Mouse (Mus musculus) brain, embryonic 18.5 days (tissue): ENCODE measurements around the gene Lysmd1.

ENCODE experiments used
- DNase-seq: peaks from one replicate; pipeline ENCODE4 v3.0.0-alpha.2; 2012; ENCODE audit warnings: low read depth, low spot score

Lysmd1 gene

GRCm38 (mm10) chr3:95173256-95173949, 39.5 kb downstream of the Lysmd1 start:
- DNase-seq: no peak

GRCm38 (mm10) chr3:95174011-95174592, 40.2 kb downstream of the Lysmd1 start:
- no peak for DNase-seq

DNA sequence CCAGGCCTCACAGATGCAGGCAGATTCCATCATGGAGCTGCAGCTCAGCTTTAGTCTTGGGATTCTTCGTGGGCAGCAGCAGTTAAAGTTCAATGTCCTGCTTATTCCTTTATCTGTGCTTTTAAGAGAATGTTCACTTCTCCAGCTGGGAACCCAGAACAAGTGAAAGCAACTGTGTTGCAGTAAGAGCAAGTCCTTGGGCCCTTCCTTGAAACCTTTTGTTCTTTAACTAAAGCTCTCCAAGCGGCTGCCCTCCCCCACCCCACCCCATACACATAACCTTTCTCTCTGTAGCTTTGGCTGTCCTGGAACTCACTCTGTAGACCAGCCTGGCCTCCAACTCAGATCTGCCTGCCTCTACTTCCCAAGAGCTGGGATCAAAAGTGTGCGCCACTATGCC, 42.6 kb downstream of the Lysmd1 start:
- no peak for DNase-seq

DNA sequence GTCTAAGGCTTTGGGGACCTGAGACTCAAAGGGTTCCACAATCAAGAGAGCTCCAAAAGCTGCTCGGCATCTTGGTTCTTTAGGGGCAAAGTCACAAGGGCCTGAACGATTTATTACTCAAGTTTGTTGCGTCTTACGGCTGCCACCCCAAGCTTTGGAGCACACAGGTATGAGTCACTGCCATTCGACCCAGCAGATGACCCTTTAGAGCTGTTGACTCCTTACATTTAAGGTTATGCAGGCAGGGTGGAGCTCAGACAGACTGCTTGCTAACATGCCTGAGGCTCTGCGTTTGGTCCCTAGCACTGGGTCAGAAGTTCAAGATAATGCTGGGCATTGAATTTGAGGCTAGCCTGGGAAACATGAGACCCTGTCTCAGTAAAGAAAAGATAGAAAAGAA, 43.7 kb downstream of the Lysmd1 start:
- DNase-seq: no peak

- DNase-seq: no peak
Measured at GRCm38 (mm10) chr3:95178948-95179347, 45.1 kb downstream of the Lysmd1 start.

DNA sequence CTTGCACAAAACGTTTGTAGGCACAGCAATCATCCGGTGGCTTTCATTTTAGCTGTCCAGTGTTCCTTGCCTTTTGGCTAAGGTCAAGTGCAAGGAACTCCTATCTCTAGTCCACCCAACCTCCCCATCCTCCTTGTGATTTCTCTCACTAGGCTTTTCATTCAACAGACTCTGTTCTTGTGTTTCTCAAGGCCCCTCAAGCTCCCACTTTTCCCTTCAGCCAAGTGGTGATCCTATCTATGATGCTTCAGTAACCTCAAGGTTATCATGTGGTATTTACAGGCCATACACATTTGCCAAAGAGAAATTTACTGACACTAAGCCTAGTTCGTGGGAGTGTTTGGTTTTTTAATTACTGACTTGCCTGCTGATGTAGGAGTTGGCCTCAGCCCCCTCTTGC, 46.0 kb downstream of the Lysmd1 start:
- no peak for DNase-seq

DNA sequence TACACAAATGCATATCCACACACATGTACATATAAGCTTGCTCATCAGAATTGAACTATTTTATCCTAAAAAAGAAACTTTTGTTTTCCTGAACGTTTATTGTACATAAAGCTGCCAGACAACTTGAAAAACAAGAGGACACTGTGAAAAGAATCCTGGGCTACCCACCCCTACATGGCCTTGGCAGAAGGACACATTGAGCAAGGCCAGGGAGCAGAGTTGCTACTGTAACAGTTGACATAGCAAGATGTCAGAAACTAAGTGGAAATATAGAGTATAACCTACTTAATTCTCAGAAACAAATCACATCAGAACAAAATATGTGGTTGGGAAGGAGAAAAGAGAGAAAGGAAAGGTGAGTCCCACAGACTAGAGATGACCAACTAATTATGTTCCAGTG, 48.0 kb downstream of the Lysmd1 start:
- DNase-seq: no peak

- no peak for DNase-seq
Measured at GRCm38 (mm10) chr3:95184796-95185577, 51.1 kb downstream of the Lysmd1 start.

DNA sequence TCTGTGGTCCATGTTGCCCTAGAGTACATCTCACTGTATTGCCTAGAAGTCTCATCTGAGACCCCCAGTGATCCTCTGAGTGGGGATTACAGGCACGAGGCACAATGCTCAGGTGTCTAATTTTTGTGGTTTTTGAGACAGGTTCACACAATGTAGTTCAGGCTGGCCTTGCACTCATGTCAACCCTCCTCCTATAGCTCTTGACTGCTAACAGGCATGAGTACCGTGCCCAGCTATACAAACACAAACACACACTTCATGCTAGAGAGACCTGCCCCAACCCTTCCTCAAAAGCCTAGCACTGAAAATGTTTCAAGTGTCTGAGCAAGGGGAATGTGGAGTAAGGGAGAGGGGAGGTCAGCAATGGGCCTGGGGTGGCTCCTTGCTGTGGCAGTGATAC, 52.2 kb downstream of the Lysmd1 start:
- no peak for DNase-seq

- DNase-seq: no peak
Measured at GRCm38 (mm10) chr3:95186888-95187287, 53.0 kb downstream of the Lysmd1 start.
